Mouse (Mus musculus) lung, postnatal 0 days (tissue): ENCODE data around the gene Psmc5. TPM values are rescaled to one million over a fixed set of nuclear protein-coding genes. Genes with fewer than 3 reads are reported as not detected.

ENCODE experiments used
- ATAC-seq: fragments of 200-750 bp; cut with Nextera tagmentation; 2 replicates; pipeline ENCODE4 v1.8.0; 2017; ENCODE audit warnings: moderate library complexity
- DNase-seq: peaks from one replicate; pipeline ENCODE4 v3.0.0-alpha.2; 2016; ENCODE audit warnings: low spot score
- H3K27ac ChIP-seq: fragments of 300-500 bp; sonication (generic); 2 replicates; pipeline ENCODE4 v1.5.1; 2014; ENCODE audit warnings: antibody characterized with exemption, mild to moderate bottlenecking, low read length, mixed read lengths
- H3K27me3 ChIP-seq: fragments of 300-500 bp; sonication (generic); replicated peaks from 2 replicates; pipeline ENCODE4 v1.6.1; 2014; ENCODE audit warnings: low read length, mixed read lengths; ENCODE audit not compliant: insufficient read depth
- H3K36me3 ChIP-seq: fragments of 300-500 bp; sonication (generic); 2 replicates; pipeline ENCODE4 v1.6.1; 2014; ENCODE audit warnings: low read length, mixed read lengths; ENCODE audit not compliant: insufficient read depth
- H3K4me1 ChIP-seq: fragments of 300-500 bp; sonication (generic); 2 replicates; pipeline ENCODE4 v1.6.1; 2014; ENCODE audit warnings: antibody characterized with exemption, low read depth, low read length, mixed read lengths; ENCODE audit not compliant: insufficient read depth
- H3K4me2 ChIP-seq: fragments of 300-500 bp; sonication (generic); replicated peaks from 2 replicates; pipeline ENCODE4 v1.6.1; 2014; ENCODE audit warnings: low read depth, mild to moderate bottlenecking, low read length, moderate library complexity, mixed read lengths
- H3K4me3 ChIP-seq: fragments of 300-500 bp; sonication (generic); 2 replicates; pipeline ENCODE4 v1.5.1; 2014; ENCODE audit warnings: low read depth, low read length
- H3K9ac ChIP-seq: fragments of 300-500 bp; sonication (generic); replicated peaks from 2 replicates; pipeline ENCODE4 v1.6.1; 2014; ENCODE audit warnings: low read depth, mild to moderate bottlenecking
- H3K9me3 ChIP-seq: fragments of 300-500 bp; sonication (generic); 2 replicates; pipeline ENCODE4 v1.6.1; 2016; ENCODE audit warnings: low read length, mixed read lengths
- CTCF ChIP-seq: IDR thresholded peaks from 2 replicates; pipeline ENCODE4 v1.5.1; 2016; ENCODE audit warnings: antibody characterized with exemption, mild to moderate bottlenecking
- EP300 ChIP-seq: IDR thresholded peaks from 2 replicates; pipeline ENCODE4 v1.6.1; 2016; ENCODE audit warnings: antibody characterized with exemption, mild to moderate bottlenecking, control low read depth
- WGBS: fragments of 180-500 bp; shearing (Covaris S2); extraction: QIAGEN DNeasy Blood & Tissue Kit; methylation state at CpG from one replicate; pipeline ENCODE4 v1.1.7; 2014; 5-methylcytosine and 5-hydroxymethylcytosine counted together
- polyA plus RNA-seq: library from polyadenylated mRNA; unstranded; fragments of >200 nt; fragmentation: Nextera tagmentation; extraction: Ambion mirVana; gene quantifications from 2 replicates; pipeline ENCODE4 v1.2.1, GENCODE M21; 2015

The Psmc5 gene
- polyA plus RNA-seq, 1 experiment from 2014 or later: 153 TPM

GRCm38 (mm10) chr11:106266431-106266830 is 10.5 kb downstream of the Psmc5 start:
- peaks cover 44% of the 10 kb centered on the region for H3K36me3 ChIP-seq
- no peak for DNase-seq
- TF ChIP-seq EP300 (no peak), CTCF (no peak)

DNA sequence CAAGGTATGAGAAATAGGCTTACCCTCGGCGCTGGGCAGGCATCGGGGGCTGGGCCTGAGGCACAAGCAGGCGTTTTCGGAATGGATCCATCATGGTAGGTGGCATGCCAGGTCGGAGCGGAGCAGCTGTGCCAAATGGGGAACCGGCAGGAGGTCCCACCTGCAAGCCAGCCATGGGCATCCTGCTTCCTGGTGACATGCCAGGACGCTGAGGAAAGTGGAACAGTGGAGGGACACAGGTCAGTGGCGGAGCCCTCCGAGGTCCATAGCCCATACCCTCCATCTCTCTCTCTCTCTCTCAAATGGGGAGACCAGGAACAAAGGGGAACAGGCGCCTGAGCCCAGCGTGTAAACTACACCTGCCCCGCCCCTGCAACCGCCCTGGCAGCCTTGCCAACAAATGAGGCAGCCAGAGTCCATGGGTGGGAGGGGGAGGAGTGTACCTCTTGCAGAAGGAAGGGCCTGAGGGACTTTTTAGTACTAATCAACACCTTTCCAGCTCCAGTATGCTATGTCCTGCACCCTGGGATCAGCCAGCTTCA is 11.4 kb downstream of the Psmc5 start:
- H3K27ac ChIP-seq: peak overlapping the region; percentile 84
- no peaks in the 10 kb centered on the region for H3K27me3 ChIP-seq
- peaks cover 20% of the 10 kb centered on the region for H3K4me1 ChIP-seq
- WGBS: 60% methylated on average over 15 of the region's 15 CpGs
- no peak overlapping the region for H3K9ac ChIP-seq
- H3K4me3 ChIP-seq: no peak overlapping the region
- H3K4me2 ChIP-seq: no peak overlapping the region; the same call in 1 of the 2 replicates
- TF ChIP-seq EP300 (no peak), CTCF (no peak)
- no peaks in the 10 kb centered on the region for H3K9me3 ChIP-seq
- peaks cover 40% of the 10 kb centered on the region for H3K36me3 ChIP-seq
- DNase-seq: peak; percentile 50
- no peak for ATAC-seq

More at GRCm38 (mm10) chr11:106266431-106266830, 10.5 kb downstream of the Psmc5 start:
- no peaks in the 10 kb centered on the region for H3K9me3 ChIP-seq
- ATAC-seq: no peak
- 92% methylated on average over 10 of the region's 10 CpGs for WGBS
- peaks cover 20% of the 10 kb centered on the region for H3K4me1 ChIP-seq
- H3K4me2 ChIP-seq: no peak overlapping the region
- no peaks in the 10 kb centered on the region for H3K27me3 ChIP-seq
- H3K4me3 ChIP-seq: no peak overlapping the region
- no peak overlapping the region for H3K9ac ChIP-seq
- no peak overlapping the region for H3K27ac ChIP-seq

GRCm38 (mm10) chr11:106267871-106268270 is 11.9 kb downstream of the Psmc5 start:
- 64% methylated on average over 5 of the region's 5 CpGs for WGBS
- peaks cover 20% of the 10 kb centered on the region for H3K4me1 ChIP-seq
- H3K27ac ChIP-seq: peak overlapping the region; percentile 84
- no peaks in the 10 kb centered on the region for H3K27me3 ChIP-seq
- no peaks in the 10 kb centered on the region for H3K9me3 ChIP-seq
- H3K36me3 ChIP-seq: peaks cover 35% of the 10 kb centered on the region
- DNase-seq (no peak), ATAC-seq (no peak)
- TF ChIP-seq CTCF: no peak
- TF ChIP-seq EP300: no peak
- 0 out of 2 replicates have a peak overlapping the region, but pooled peaks have one; percentile 17 for H3K4me3 ChIP-seq
- H3K4me2 ChIP-seq: peak overlapping the region; percentile 38
- no peak overlapping the region for H3K9ac ChIP-seq

- DNase-seq (peak; percentile 84), ATAC-seq (peak; percentile 10; the same call in 1 of the 2 replicates)
- Histone ChIP-seq H3K4me3 (peak overlapping the region; percentile 17; the same call in 1 of the 2 replicates), H3K36me3 (peaks cover 30% of the 10 kb centered on the region), H3K4me1 (peaks cover 20% of the 10 kb centered on the region), H3K9me3 (no peaks in the 10 kb centered on the region), H3K4me2 (peak overlapping the region; percentile 38), H3K27ac (peak overlapping the region; percentile 84), H3K27me3 (no peaks in the 10 kb centered on the region), H3K9ac (peak overlapping the region; percentile 27; the same call in 1 of the 2 replicates)
- TF ChIP-seq EP300 (peak; percentile 26; the same call in 1 of the 2 replicates), CTCF (no peak)
- 29% methylated on average over 8 of the region's 8 CpGs for WGBS
Measured at GRCm38 (mm10) chr11:106268326-106269059, 12.5 kb downstream of the Psmc5 start.

DNA sequence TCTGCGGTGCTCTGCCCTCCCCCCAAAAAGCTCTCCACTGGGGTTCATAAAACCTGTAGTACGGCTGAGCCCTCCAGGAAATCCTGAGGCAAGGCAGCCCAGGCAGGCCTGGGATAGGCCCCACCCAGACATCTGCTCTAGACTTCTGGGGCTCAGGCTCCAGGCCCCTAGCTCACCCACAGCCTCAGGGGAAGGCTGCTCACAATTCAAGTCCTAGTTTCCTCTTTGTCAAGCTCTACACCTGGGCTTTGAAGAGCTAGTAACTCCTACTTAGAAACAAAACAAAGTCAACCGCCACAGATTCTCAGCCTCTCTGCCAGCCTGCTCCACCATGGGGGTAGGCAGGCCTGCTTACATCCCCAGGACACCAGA is 13.1 kb downstream of the Psmc5 start:
- Histone ChIP-seq H3K4me1 (peaks cover 20% of the 10 kb centered on the region), H3K4me2 (peak overlapping the region; percentile 38), H3K9me3 (no peaks in the 10 kb centered on the region), H3K36me3 (peaks cover 25% of the 10 kb centered on the region), H3K9ac (peak overlapping the region; percentile 27; the same call in 1 of the 2 replicates), H3K27ac (peak overlapping the region; percentile 84), H3K4me3 (peak overlapping the region; percentile 17; the same call in 1 of the 2 replicates), H3K27me3 (no peaks in the 10 kb centered on the region)
- peak; percentile 54 for DNase-seq
- no peak for ATAC-seq
- no peak for TF ChIP-seq EP300
- no peak for TF ChIP-seq CTCF
- 15% methylated on average over 3 of the region's 3 CpGs for WGBS

DNA sequence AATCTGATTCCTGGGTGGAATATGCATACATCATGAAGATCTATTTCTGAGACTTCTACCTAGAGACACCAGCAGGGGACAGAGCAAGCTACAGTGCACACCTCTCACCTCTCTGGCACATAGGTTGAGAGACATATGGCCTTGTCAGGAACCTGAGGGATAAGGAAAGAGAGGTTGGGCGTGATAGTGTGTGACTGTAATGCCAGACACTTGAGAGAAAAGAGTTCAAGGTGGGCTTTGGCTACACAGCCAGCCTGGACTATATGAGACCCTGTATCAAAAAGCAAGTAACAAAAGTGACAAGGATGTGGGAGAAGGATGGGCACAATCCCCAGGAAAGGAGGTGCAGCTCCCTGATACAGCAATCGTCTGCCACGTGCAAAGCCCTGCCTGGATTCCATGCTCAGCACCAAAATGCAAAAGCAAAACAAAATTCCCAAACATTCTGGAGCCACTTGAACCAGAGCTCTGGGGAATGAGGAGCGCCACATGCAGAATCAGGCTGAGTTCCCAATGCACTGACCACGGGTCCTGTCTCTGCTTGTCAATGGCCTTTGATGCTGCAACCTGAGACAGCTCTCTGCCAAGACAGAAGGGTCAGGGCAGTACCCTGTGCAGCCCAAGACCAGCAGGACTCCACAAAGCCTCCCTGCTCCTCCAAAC is 15.3 kb downstream of the Psmc5 start:
- WGBS: 12% methylated on average over 5 of the region's 5 CpGs
- peak overlapping the region; percentile 99 for H3K27ac ChIP-seq
- DNase-seq: peak; percentile 29
- TF ChIP-seq EP300 (no peak), CTCF (peak; percentile 30; the same call in 1 of the 2 replicates)
- H3K9me3 ChIP-seq: no peaks in the 10 kb centered on the region
- ATAC-seq: no peak
- peak overlapping the region; percentile 97 for H3K4me3 ChIP-seq
- H3K4me1 ChIP-seq: peaks cover 29% of the 10 kb centered on the region
- peaks cover 4% of the 10 kb centered on the region; the same call in 1 of the 2 replicates for H3K36me3 ChIP-seq
- H3K4me2 ChIP-seq: peak overlapping the region; percentile 72
- peak overlapping the region; percentile 98 for H3K9ac ChIP-seq
- H3K27me3 ChIP-seq: no peaks in the 10 kb centered on the region
